Mouse (Mus musculus): ENCODE measurements at regions not wholly inside any gene's neighbourhood (a gene's known extent, or its start where the extent isn't known, plus 50 kb on each side); places are given as distances from the start of the nearest gene placed in this dataset.

DNA sequence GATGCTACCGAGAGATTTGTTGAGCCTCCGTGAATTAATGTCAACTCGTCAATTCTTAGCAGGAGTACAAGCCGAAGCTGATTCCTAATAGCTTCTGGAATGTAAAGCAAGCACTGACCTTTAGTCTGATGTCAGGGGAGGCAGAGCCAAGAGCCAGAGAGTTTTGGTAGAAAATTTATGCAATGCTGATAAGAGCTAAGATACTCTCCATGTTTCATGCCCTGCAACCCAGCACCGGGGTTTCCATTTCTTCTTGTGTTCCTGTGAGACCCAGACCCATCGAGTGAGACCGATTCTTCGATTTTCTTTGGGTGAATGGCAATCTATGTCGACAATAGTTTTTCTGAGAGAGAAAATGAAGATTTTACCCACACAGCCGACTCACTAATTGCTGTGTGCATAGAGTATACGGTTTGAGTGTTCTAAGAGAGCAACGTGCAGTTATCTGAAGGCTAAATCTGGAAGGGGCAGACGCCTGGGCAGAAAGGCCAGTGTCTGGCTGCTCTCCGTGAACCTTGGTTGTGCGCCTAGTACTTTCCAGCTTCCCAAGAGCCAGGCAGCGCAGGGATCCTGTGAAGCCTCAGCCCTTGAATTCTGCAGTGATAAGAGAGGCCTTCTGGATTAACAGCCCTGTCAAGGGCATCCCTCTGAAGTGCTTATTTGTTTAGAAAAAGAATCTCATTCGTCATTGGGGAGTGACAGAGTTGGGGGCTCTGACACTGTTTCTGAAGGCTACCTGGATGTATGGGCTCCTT is 296.1 kb upstream of the Fam241a start:
- TF ChIP-seq CTCF (IDR thresholded peaks at IDR 0.05; ENCODE audit: low read depth) (no peak), EP300 (IDR thresholded peaks at IDR 0.05; ENCODE audit: low read depth) (no peak)
